Mouse (Mus musculus): Measurements from ENCODE around the gene Pisd.
"Not testable (repeated sequence)": the region's sequence is repeated elsewhere in the genome, so short reads cannot be mapped to it uniquely, and the experiment has no call there.

Gene Pisd

DNA sequence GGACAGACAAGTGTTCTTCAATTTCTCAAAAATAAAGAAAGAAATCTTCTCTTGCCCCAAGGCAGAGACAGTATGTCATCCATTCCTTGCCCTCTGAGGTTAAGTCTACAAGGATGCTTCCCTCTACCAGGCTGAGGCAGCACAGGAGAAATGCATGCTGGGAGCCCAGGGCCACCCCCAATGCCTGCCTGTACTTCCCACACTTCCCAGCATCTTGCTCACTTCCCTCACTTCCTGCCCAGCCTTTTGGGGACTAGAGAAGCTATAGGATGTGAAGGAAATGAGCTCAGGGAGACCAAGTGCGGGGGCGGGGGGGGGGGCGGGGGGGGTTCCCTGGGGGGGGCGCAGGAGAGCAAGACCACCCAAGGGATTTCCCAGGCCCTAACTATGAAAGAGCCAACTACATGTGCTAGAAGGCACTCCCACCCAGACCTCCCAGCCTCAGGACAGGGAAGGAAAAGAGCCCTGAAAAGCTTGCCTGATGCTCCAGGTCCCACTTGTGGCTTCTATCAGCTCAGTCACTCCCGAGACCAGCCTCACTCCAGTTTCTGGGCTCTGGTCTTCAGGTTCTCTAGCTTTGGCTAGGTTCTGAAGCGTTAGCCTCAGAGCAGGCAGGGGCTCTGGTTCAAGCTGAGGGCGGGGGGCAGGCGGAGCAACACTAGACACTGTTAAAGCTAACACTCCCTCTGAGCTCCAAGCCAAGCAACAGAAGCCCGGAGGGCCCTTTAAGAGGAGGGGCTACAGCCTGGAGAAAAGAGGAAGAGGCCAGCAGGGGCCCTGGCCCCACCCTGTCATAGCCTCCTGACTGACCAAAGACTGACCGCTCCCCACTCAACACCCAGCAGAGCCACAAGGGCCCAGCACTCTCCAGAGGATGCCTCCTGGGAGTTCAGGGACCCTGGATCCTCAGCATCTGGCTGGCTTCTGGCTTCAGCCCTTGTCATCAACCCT, 39.5 kb downstream of the Pisd start:
- peak; percentile 28 to 34 for DNase-seq

GRCm38 (mm10) chr5:32742149-32742548, 43.3 kb downstream of the Pisd start:
- DNase-seq: no peak

DNA sequence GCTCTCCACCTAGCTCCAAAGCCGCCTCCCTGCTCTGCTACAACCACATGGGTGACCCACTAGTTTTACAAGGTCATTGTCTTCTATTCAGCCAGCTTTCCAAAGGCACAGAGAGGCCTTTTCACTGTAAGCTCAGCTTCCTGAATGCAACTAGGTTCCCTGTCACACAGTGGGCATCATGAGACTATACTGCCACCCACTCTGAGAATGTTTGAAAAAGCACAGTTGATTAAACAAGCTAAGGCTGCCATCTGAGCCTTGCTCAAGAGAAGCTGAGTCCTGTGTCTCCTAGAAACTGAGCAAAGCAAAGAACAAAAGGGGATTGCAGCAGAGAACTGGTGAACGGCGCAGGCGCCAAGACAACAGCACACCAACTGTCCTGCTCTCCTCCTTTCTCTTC, 44.1 kb downstream of the Pisd start:
- not testable (repeated sequence) for DNase-seq

DNA sequence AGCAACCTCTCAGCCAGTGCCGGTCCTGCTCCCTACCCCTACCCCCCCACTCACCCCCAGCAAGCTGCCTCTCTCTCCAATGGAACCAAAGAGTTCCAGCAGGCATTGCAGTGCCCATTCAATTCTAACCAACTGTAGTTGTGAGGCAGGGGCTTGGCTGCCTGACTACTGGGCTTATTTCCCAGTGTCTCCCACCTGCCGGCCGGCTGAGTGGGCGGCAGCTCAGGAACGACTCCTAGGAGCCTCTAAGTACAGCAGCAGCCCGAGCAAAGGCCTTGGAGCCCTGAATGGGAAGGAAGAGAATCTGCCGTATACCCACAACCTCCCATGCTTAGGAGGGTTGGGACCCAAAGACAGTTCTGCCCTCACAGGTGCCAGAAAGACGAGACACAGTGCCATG, 44.6 kb downstream of the Pisd start:
- DNase-seq: not testable (repeated sequence)

DNA sequence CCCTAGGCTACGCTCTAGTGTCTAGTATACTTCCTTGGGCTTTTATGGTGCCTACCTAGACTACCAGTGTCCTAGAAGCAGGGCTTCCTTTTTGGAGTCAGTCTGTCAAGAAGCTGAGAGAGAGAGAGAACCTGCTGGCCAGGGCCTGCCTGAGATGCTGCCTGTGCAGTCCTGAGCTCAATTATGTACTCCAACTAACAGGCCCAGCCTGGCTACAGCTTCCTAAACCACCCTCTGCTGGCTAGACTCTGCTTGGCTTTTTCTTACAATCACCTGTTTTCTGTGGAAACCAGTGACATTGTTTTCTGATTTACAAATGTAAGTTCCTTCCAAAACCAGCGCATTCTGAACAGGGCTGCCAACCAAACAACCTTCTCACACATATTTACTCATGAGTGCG, 45.3 kb downstream of the Pisd start:
- DNase-seq: no peak

DNA sequence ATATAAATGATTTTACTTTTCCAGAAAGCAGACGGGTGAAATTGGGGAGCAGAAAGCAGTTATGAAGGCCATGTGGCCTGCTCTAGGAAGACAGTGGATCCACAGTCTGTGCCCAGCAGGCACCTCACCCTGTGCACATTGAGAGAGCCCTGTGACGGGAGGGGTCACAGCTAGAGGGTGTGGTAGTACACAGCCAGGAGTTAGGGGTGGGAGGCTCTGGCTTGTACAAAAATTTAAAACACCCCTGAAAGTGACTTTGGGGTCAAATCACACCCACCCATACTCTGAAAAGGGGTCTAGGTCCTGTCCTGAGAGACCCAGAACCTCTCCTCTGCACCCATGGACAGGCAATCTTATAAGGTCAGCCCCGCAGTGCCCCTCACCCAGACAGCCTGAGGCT, 48.7 kb downstream of the Pisd start:
- not testable (repeated sequence) for DNase-seq

GRCm38 (mm10) chr5:32735779-32736178, 49.7 kb downstream of the Pisd start:
- no peak for DNase-seq

DNA sequence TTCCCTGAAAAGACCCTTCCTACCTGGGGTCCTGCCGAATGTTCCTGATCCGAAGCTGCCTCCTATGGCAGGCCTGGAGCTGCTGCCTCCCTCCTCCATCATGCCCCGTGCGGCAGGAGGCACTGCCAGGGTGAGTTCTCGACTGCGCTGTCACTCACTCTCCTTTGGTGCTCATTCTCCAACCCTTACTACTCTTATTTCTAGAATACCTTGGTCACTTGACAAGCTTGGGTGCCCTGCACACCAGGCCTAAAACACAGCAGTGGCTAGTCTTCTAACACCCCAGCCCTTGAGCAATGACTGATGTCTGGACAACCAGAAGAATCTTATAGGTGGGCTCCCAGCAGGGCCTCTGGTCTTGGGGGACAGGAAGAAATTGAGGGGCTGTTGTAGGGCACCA, 51.6 kb downstream of the Pisd start:
- DNase-seq: not testable (repeated sequence)

GRCm38 (mm10) chr5:32728851-32729250, 56.6 kb downstream of the Pisd start:
- DNase-seq: no peak

DNA sequence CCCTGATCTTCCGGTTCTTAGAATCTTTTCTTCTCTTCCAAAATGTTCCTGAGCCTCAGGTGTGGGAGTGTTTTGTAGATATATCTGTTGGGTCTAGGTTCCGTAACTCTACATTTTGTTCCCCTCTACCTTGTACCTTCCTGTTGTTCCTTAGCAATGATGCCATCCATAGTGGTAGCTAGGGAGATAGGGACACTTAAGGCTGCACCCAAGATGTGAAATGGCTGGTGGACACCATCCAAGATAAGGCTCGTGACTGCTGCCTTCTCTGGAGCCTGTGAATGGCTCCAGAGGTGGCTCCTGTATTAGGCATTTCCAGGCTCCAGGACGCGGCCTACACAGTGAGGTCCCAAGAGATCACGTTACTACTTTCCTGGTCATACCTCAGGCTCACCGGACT, 57.1 kb downstream of the Pisd start:
- no peak for DNase-seq

GRCm38 (mm10) chr5:32725397-32725796, 60.0 kb downstream of the Pisd start:
- not testable (repeated sequence) for DNase-seq

- no peak for DNase-seq
These were observed 61.5 kb downstream of the Pisd start for GRCm38 (mm10) chr5:32723981-32724380.

DNA sequence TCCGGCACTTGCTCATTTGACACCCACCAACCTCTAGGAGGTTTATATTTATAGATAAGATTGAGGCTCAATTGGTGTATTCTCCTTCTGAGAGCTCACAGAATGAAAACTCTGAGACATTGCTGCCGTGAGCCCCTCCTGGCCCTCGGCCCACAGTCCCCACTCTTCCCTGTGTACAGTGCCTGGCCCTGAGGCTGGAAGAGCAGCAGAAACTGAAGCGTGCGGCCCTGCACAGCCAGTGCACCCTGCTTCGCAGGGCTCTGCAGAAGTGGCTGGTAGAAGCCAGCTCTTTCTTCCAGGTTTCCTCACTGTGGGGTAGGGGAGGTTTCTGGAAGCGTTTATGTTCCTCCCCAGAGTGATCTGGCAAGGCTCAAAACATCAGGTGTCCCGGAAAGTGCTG, 62.7 kb downstream of the Pisd start:
- not testable (repeated sequence) for DNase-seq

- DNase-seq: no peak
These were observed 63.2 kb downstream of the Pisd start for GRCm38 (mm10) chr5:32722263-32722662.

DNA sequence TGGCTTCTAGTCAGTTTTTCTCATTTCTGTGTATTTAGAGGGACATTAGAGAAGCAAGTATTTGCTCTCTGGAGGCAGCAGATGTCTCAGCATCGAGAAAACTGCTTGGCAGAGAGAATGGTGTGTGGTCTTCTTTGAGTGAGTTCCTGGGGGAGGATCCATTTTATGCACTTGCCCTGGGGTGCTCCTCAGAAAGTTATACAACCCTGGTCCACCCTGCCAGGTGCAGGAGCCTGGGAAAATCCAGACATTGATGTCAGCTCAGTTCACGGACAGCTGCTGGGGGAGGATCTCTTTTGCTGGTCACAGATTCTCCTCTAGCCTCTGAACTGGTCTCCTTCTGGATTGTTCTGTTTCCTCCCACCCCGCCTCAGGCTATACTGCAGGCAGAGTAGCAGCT, 64.1 kb downstream of the Pisd start:
- DNase-seq: no peak

DNA sequence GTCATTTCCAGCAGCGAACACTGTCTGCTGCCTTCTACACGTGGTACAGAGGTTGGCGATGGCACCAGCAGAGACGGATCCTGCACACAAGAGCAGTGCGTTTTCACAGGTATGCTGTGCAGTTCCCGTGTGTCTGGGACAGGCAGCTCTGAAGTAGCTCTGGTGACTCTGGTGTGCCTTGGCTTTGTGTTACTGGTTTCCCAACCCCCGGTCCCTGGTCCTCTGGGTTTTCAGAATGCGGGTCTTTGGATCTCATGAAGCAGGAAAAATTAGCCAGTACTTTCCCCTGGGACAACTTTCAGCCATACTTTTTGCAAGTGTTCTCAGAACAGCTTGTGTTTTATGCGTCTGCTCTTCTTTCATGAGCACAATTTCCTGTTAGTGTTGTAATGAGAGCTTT, 65.0 kb downstream of the Pisd start:
- DNase-seq: no peak

DNA sequence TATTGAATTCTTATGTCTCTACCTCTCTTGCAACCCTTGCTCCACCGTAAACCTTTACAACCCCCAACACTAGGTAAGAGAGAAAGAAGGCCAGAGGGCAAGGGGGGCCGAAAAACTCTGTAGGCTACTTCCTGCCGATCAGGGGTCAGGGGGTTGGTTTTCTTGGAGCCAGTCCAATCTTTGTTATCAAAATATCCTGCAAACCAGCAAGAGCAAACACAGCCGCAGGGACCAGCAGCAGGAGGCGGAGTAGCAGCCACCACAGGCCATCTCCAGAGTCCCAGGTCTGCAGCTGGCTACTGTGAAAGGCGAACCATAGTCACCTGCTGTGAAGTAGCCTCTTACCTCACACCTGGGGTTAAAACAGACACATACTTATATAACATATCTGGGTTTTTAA, 66.5 kb downstream of the Pisd start:
- DNase-seq: no peak

DNA sequence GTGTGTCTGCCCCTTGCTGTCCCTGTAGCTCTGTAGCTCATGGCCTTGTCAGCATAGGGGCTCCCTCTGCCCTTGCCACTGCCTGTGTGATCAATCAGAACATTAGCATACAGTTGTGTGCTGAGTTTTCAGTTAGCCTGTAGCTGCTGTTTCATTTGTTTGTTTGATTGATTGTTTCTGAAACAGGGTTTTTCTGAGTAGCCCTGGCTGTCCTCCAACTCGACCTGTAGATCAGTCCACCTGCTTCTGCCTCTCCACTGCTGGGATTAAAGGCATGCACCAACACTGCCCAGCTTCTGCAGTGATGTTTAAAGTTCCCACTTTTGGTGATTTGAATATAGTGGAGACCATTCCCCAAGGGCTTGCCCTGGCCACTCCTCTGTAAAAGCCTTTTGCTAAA, 67.7 kb downstream of the Pisd start:
- no peak for DNase-seq

DNA sequence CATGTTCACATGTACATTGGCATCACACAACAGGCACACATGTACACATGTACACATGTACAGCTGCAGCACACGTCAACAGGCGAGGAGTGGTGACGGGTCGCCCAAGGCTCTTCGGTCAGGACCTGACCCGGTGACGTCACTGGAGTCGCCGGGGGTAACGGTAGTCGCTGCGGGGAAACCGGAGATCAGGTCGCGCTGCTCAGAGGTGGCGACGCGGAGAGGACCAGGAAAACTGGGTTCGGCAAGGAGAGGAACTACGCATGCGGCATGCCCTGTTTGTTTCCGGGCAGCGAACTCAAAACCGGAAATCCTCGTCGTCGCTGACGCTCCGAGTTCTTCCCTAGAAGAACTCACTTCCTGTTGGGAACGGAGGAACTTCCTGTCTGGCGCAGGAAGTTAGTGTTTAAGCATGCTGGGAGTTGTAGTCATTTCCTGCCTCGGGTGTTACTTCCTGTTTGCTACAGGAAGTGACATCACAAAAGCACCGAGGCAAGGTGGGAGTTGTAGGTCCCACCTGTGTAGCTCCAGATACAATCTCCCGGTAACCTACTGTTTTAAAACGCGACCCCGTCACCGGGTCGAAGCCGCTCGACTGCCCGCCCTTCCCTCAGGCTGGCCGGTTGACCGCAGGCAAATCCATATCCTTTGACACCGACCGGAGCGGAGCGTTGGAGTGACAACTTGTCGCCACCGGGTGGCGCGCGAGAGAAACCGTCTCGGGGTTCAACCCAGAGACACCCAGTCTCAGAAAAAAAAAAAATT, 71.6 kb downstream of the Pisd start:
- peak; percentile 76 to 88 for DNase-seq

- no peak for DNase-seq
These were observed 72.3 kb downstream of the Pisd start for GRCm38 (mm10) chr5:32713042-32713702.

DNA sequence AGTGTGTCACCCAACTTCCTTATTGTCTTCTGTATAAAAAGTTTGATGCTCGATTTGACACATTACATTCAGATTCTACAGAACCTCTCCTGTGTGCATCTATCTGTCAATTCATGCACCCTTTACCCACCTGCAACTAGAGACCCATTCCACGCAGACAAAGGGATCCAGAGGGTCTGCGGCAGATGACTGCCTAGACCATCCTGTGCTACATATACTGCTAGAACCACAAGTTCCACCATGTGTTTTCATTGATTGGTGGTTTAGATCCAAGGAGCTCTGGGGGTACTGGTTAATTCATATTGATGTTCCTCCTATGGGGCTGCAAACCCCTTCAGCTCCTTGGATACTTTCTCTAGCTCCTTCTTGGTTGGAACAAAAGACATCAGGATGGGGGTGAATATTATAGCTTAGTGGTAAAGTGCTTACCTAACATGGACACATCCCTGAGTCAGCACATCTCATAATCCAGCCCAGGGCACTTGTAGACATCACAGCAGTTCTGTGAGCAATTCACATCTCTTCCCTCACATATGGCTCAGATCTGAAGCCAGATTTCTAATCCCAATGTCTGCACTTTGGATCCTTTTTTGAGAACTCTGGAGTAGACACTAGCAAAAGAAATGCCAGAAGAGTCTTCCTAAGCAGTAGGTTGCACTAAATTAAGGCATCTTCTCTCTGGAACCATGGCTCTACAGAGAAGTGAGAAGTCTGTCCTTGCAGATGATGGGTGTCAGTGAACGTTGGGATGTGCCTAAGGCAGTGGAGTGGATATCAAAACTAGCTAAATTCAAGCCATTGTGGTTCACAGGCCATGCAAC, 73.0 kb downstream of the Pisd start:
- DNase-seq: no peak

DNA sequence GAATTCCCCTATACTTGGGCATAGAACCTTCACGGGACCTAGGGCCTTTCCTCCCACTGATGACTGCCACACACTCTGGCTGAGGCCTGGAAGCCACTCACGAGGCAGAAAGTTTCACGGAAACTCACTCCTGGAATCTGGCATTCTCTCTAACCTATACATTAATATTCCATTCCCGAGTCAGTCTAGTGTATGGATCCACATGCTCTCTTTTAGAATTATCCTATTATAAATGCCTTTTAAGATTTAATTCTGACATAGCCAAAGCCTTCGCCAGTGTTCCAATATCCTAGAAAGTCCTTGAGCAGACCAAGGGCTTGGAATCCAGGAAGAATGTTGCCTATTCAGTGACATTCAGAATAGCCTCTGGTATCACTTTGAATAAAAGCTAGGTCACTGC, 74.0 kb downstream of the Pisd start:
- no peak for DNase-seq

Measured in thymus, adult 18-20 months (tissue).